Mouse (Mus musculus) megakaryocyte progenitor cell, adult 5-6 weeks (primary cell): ENCODE results near the gene Il6st. TPM values are rescaled to one million over a fixed set of nuclear protein-coding genes. Genes with fewer than 3 reads are reported as not detected.
A peak's percentile ranks its signal among the peaks of the same experiment; 100 is the strongest.
"Not testable (repeated sequence)": the region's sequence is repeated elsewhere in the genome, so short reads cannot be mapped to it uniquely, and the experiment has no call there.

Experiments used
- ATAC-seq: replicated peaks from 2 replicates; pipeline ENCODE4 v1.8.0; 2016; ENCODE audit warnings: mild to moderate bottlenecking, moderate TSS enrichment, inconsistent platforms; ENCODE audit not compliant: poor library complexity
- total RNA-seq, 2 experiments: library from RNA; stranded (forward) in 1 of 2; stranded (reverse) in 1 of 2; fragments of 157-497, 149-512 nt in 1 of 2; fragments of 200-1000 nt in 1 of 2; gene quantifications; 2 replicates each; pipeline versions ENCODE4 v1.2.3 to v1.2.4; 2015 to 2017

Il6st gene
- total RNA-seq (2015) = 25.0 and 29.8 TPM in 2 replicates
- 27.9 and 32.7 TPM in 2 replicates for total RNA-seq (2017)

DNA sequence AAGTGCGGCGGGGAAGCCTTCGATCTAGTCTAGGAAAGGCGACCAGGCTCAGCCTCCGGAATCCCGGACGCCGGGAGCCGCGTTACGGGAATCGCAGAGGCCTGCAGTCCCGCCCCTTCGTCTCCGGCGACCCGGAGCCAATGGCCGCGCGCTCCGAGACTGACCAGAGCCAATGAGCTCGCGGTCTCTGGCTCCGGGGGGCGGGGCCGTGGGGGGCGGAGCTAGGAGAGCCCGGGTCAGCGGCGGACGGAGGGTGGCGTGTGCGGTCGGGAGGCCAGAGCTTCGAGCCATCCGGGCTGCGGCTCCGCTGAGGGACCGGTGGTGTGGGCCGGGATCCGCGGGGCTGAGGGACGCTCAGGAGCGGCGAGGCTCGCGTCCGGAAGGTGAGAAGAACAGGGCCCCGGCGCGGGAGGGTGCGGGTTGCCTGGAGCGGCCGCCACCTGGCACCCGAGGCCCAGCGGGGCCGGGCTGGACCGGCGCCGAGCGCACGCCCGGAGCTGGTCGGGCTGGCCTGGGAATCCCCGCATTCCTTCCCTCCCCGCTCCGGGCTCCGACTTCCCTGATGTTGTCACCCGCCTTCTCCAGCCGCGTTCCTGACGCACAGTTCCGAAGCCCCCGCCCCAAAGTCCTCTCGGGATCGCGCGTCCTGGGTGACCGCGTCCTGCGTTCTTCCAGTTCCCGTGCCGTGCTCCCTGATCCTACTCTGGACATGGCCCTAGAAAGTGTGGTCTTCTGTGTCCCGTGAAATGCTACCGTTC, at the start of gene Il6st:
Il6st (plus strand) TSS at position 203 of the 758 bp plus-strand sequence.
- peak; percentile 96 for ATAC-seq

GRCm38 (mm10) chr13:112415896-112416295, 48.0 kb upstream of the Il6st start:
- no peak for ATAC-seq

GRCm38 (mm10) chr13:112416410-112417162, 47.3 kb upstream of the Il6st start:
- no peak for ATAC-seq

DNA sequence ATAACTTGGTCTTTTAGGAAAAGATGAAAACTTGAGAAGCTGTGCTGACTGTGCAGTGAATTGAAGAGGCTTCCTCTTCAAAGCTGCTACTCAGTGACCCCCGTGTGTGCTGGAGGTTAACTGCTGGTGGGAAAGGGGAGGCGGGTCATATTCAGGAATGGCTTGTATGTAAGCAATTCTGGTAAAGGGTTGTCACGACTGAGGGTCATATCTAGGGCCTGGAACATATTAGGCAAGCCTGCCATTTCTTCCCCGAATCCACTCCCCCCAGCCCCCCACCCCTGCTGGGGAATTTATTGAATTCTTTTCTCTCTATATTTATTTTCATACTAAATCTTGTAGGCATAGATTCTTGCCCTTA, 46.7 kb upstream of the Il6st start:
- no peak for ATAC-seq

DNA sequence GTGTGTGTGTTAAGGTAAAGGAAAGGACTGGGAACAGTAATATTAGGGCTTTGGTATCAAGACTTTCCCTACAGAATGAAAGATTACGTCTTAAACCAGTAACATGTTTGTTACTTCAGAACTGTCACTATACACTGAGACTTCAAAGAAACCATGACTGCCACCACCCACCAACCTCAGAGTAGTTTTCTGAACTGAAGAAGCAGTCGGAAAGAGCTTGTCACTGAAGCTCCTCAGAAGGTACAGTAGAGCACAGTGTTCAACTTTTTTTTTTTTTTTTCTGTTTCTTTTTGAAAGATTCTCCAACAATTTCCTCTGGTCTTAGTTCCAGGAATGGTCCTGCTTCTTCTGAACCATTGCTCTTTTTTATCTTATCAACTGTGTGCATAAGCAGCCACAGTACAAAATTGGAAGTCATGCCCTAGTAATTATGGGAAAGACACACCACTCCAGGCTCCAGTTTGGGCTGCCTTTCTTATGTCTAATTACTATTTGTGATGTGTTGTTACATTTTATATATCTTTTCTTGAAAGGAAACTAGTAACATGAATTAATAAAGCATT, 45.9 kb upstream of the Il6st start:
- ATAC-seq = no peak

- ATAC-seq = no peak
Observed at GRCm38 (mm10) chr13:112418595-112418994, 45.3 kb upstream of the Il6st start.

DNA sequence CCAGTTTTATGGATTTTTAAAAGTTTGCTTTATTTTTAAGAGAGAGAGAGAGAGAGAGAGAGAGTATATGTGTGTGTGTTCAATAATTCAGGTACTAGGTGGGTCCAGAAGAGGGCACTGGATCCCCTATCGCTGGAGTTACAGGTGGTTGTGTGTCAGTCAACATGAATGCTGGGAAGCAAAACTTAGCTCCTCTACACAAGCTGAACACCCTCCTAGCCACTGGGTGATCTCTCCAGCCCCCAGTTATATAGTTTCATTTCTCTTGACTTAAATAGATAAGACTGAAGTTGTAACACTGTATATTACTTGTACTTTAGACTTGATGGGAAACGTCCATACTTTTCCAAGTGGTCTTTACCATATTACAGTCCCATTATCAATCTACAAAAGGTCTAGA, 39.7 kb upstream of the Il6st start:
- ATAC-seq = no peak

DNA sequence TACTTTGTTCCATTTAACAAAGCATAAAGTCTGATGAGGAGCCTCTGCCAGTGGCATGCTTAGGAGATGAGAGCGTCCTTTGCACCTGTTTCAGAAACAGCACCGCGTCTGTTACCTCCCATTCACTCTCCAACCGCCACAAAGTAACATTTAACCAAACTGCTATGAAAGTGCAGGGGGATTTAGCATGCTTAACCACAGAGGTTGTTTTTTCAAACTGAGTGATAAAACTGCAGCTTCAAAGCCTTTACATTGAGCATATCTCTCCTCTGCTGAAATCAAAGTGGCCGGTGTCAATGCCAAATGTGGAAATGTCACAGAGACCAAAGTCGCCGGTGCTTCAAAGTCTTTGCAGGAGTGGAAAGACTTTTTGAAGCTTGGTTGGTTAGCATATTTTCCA, 39.2 kb upstream of the Il6st start:
- ATAC-seq = no peak

- no peak for ATAC-seq
Observed at GRCm38 (mm10) chr13:112425181-112425654, 38.7 kb upstream of the Il6st start.

GRCm38 (mm10) chr13:112426265-112427135, 37.4 kb upstream of the Il6st start:
- peak; percentile 21; the same call in 1 of the 2 replicates for ATAC-seq

- ATAC-seq = not testable (repeated sequence)
Observed at GRCm38 (mm10) chr13:112427136-112427470, 36.8 kb upstream of the Il6st start.

DNA sequence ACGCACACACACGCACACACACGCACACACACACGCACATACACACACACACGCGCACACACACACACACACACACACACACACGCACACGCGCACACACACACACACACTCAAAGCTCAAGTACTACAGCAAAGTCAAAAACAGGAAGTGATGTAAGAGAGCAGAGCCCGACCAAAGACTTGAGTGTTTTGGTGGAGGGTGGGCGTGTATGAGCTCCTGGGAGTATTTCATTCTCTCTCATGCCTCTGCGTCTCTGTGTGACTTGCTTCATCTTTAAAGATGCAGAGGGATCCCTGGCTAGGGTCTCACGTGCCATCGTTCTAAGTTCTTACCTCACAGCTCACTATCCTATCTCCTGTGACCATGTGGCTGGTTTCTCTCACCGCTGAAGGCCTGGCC, 36.3 kb upstream of the Il6st start:
- ATAC-seq = peak; percentile 93

GRCm38 (mm10) chr13:112433271-112433670, 30.6 kb upstream of the Il6st start:
- peak; percentile 68 for ATAC-seq

GRCm38 (mm10) chr13:112435241-112436075, 28.4 kb upstream of the Il6st start:
- ATAC-seq = no peak

- no peak for ATAC-seq
Observed at GRCm38 (mm10) chr13:112436288-112436687, 27.6 kb upstream of the Il6st start.

DNA sequence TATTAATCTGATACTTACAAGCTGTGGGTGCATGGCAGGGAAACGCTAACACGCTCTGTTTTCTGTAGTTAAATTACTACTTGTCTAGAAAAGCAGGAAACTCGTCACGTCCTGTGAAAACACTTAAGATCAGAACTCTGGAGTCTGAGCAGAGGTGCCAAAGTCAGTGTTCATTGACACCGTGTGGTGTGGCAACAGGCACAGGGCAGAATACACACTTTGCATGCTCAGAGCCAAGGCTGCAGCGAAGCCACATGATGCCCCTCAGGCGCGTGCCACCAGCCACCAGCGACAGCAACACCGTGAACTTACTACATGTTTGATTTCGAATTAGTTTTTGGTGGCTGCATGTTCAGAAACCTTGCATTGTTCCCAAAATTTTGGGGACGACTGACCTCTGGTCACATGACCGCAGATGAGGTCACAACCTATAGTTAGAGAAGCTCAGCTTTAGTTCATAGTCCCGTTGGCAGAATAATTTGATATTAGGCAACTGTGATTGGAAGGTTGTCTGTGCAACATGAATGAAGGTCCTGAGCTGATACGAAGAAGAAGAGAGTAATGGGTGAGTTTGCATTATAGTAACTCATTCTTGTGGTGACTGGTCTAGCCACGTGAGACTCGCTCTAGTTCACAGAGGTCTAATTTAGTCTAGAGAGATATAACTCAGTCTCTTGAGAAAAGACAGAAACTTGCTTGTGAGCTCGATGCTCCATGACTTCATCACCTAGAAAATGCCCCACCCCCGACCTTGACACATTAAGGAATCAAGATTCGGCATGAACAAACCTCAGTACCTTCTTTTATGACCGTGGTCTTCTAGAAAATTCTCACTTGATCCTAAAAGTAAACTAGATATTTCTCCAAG, 25.6 kb upstream of the Il6st start:
- no peak for ATAC-seq

DNA sequence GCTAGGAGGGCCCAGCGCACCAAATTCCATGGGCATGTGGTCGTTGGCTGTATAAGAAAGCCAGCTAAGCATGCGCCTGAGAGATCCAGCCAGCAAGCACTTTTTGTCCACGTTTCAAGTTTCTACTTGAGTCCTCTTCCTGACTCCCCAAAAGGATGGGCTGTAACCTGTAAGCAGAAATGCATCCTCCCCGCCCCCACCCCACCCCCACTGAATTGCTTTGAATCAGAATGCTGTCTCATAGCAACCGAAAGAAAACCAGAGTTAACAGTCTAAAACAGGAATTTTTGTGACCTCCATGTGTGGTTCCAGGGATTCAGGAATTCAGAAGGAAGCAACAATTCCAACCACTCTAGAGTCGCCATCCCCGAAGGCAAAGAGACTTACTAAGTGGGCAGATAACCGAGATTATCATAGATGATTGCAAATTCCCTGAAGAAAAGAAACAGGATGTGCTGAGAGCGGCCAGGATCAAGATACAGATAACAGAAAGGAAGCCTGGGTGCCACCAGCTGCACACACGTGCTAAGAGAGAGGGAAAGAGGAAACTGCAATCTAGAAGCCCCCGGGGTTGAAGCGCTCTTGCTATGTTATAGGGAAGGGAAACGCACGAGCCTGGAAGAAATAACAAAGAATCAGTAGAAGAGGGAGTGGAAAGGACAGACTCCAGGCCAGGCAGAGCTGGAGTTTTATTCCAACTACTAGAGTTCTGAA, 24.6 kb upstream of the Il6st start:
- peak; percentile 54 for ATAC-seq

DNA sequence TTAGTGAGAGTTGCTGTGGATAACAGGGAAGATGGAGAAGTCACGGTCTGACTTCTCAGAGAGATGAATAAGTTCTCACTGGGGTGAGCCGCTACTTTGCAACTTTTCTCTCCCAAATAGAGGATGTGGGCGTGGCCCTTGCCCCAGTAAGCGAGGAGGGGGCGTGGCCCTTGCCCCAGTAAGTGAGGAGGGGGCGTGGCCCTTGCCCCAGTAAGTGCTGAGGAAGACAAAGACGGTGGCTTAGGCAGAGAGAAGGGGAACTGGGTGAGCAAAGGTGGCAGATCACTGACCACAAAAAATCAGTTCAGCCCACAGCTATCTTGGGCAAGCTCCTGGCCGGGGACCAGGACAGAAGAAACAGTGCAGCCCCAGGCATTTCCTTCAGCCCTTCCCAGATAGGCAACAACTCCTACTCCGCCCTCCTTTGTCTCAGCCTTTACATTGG, 23.9 kb upstream of the Il6st start:
- peak; percentile 91 for ATAC-seq
